ENCODE assay signal across 8 mouse cellular contexts in genomic region chr2:153610426-153611240, GRCm38 (mm10). TPM values are rescaled to one million over a fixed set of nuclear protein-coding genes. Genes with fewer than 3 reads are reported as not detected.
A peak's percentile ranks its signal among the peaks of the same experiment; 100 is the strongest.
DNase-seq lines count a peak whose midpoint lies in the region; ATAC-seq and TF ChIP-seq lines count a peak whose summit lies in the region.

No protein-coding gene starts in this region.

- no peak overlapping the region for H3K4me3 ChIP-seq in heart, embryonic 13.5 days
- peak overlapping the region; percentile 4 to 13; a peak in 1 of 4 replicates for H3K4me3 ChIP-seq in MEL (ENCODE audit: control insufficient read depth in 1 of 2, insufficient read depth in 1 of 2, low read depth in 2 of 2, low read length in 2 of 2)
- H3K4me3 ChIP-seq in embryonic facial prominence, embryonic 14.5 days (ENCODE audit: low read depth, low read length) = no peak overlapping the region
- H3K4me3 ChIP-seq in midbrain, embryonic 15.5 days = no peak overlapping the region

- H3K36me3 ChIP-seq in heart, embryonic 13.5 days = peaks cover 7% of the 10 kb centered on the region
- peaks cover 0 to 29% of the 10 kb centered on the region in 2 experiments; a peak in 2 of 4 replicates for H3K36me3 ChIP-seq in MEL (ENCODE audit: control insufficient read depth in 1 of 2, insufficient read depth in 2 of 2, low read length in 2 of 2)
- H3K36me3 ChIP-seq in embryonic facial prominence, embryonic 14.5 days (ENCODE audit: control insufficient read depth, insufficient read depth, low read length) = no peaks in the 10 kb centered on the region
- no peaks in the 10 kb centered on the region for H3K36me3 ChIP-seq in midbrain, embryonic 15.5 days (replicated peaks)

- peak; percentile 31; the same call in 1 of the 2 replicates for ATAC-seq in heart, embryonic 13.5 days (ENCODE audit: extremely low read depth, insufficient number of reproducible peaks, low FRiP score, low TSS enrichment)
- peak; percentile 20; the same call in 1 of the 2 replicates for ATAC-seq in embryonic facial prominence, embryonic 14.5 days (ENCODE audit: low read depth)
- ATAC-seq in midbrain, embryonic 15.5 days (replicated peaks) = peak; percentile 43

- peak overlapping the region; percentile 83 for H3K27ac ChIP-seq in heart, embryonic 13.5 days (replicated peaks)
- H3K27ac ChIP-seq in MEL (ENCODE audit: control insufficient read depth, low read depth, low read length) = peak overlapping the region; percentile 73
- peak overlapping the region; percentile 83 for H3K27ac ChIP-seq in embryonic facial prominence, embryonic 14.5 days (replicated peaks; ENCODE audit: low read depth, low read length)
- peak overlapping the region; percentile 74 for H3K27ac ChIP-seq in midbrain, embryonic 15.5 days

- TF ChIP-seq RAD21 in MEL (IDR thresholded peaks at IDR 0.05; ENCODE audit: low read depth, low read length) = no peak

- TF ChIP-seq CTCF in MEL (IDR thresholded peaks at IDR 0.05 in 2 of 3, conservative IDR thresholded peaks at IDR 0.05 in 1 of 3; ENCODE audit: control insufficient read depth in 1 of 3, insufficient read depth in 1 of 3, low read depth in 2 of 3, low read length in 3 of 3, poor library complexity in 1 of 3, severe bottlenecking in 1 of 3) = no peak

- H3K4me1 ChIP-seq in heart, embryonic 13.5 days = peaks cover 53% of the 10 kb centered on the region
- peaks cover 19 to 36% of the 10 kb centered on the region in 2 experiments for H3K4me1 ChIP-seq in MEL (ENCODE audit: control insufficient read depth in 1 of 2, insufficient read depth in 2 of 2, low read length in 2 of 2)
- H3K4me1 ChIP-seq in embryonic facial prominence, embryonic 14.5 days (ENCODE audit: control insufficient read depth, insufficient read depth, low read length) = peaks cover 13% of the 10 kb centered on the region
- peaks cover 29% of the 10 kb centered on the region for H3K4me1 ChIP-seq in midbrain, embryonic 15.5 days

- no peaks in the 10 kb centered on the region for H3K79me2 ChIP-seq in MEL (ENCODE audit: control insufficient read depth, insufficient read depth, low read length, poor library complexity)

- H3K27me3 ChIP-seq in heart, embryonic 13.5 days (replicated peaks) = no peaks in the 10 kb centered on the region
- H3K27me3 ChIP-seq in MEL (ENCODE audit: control insufficient read depth in 1 of 2, insufficient read depth in 2 of 2, low read length in 2 of 2) = no peaks in the 10 kb centered on the region
- no peaks in the 10 kb centered on the region for H3K27me3 ChIP-seq in embryonic facial prominence, embryonic 14.5 days (replicated peaks; ENCODE audit: control insufficient read depth, insufficient read depth, low read length)
- no peaks in the 10 kb centered on the region for H3K27me3 ChIP-seq in midbrain, embryonic 15.5 days (replicated peaks)

- TF ChIP-seq EP300 in MEL (IDR thresholded peaks at IDR 0.05; ENCODE audit: low read depth in 1 of 2, low read length in 2 of 2) = peak; percentile 55 to 75

- peak overlapping the region; percentile 16 for H3K4me2 ChIP-seq in heart, embryonic 13.5 days
- peak overlapping the region; percentile 0; the same call in 1 of the 2 replicates for H3K4me2 ChIP-seq in embryonic facial prominence, embryonic 14.5 days (ENCODE audit: low read depth, low read length)
- H3K4me2 ChIP-seq in midbrain, embryonic 15.5 days = no peak overlapping the region

- no peak for DNase-seq in heart, adult 18-20 months
- DNase-seq in MEL (ENCODE audit: low read depth, low spot score) = peak; percentile 81
- peak; percentile 62 for DNase-seq in embryonic facial prominence, embryonic 14.5 days (ENCODE audit: low spot score)
- peak; percentile 57 for DNase-seq in kidney, postnatal 10 days
- DNase-seq in urinary bladder, postnatal 25 days (ENCODE audit: low spot score) = no peak
- no peak for DNase-seq in gastrocnemius, adult 8-10 months (ENCODE audit: low spot score in 2 of 2)

- TF ChIP-seq POLR2A in MEL (IDR thresholded peaks at IDR 0.05; ENCODE audit: control insufficient read depth in 1 of 2, insufficient read depth in 1 of 2, low read depth in 1 of 2, low read length in 2 of 2, poor library complexity in 1 of 2) = peak in 1 of 2 experiments; percentile 35; a peak in 1 of 4 replicates

- WGBS in heart, embryonic 13.5 days = 9% methylated on average over 14 of the region's 14 CpGs
- WGBS in embryonic facial prominence, embryonic 14.5 days = 18% methylated on average over 13 of the region's 14 CpGs
- WGBS in midbrain, embryonic 15.5 days = 13% methylated on average over 14 of the region's 14 CpGs

- H3K9ac ChIP-seq in heart, embryonic 13.5 days = peak overlapping the region; percentile 74
- peak overlapping the region; percentile 69 for H3K9ac ChIP-seq in MEL (ENCODE audit: control insufficient read depth, low read depth, low read length, poor library complexity, severe bottlenecking)
- H3K9ac ChIP-seq in embryonic facial prominence, embryonic 14.5 days (ENCODE audit: low read depth, low read length) = peak overlapping the region; percentile 54
- H3K9ac ChIP-seq in midbrain, embryonic 15.5 days = peak overlapping the region; percentile 10; the same call in 1 of the 2 replicates

- no peaks in the 10 kb centered on the region for H3K9me3 ChIP-seq in heart, embryonic 13.5 days
- H3K9me3 ChIP-seq in MEL (replicated peaks; ENCODE audit: insufficient read depth, low read length) = no peaks in the 10 kb centered on the region
- no peaks in the 10 kb centered on the region for H3K9me3 ChIP-seq in embryonic facial prominence, embryonic 14.5 days (ENCODE audit: control insufficient read depth, low read length)
- no peaks in the 10 kb centered on the region for H3K9me3 ChIP-seq in midbrain, embryonic 15.5 days

TF ChIP-seq in MEL, 35 proteins besides CTCF, POLR2A, EP300 and RAD21:
- TF ChIP-seq NELFE (IDR thresholded peaks at IDR 0.05; ENCODE audit: low read depth, low read length) (peak; percentile 30), JUND (IDR thresholded peaks at IDR 0.05; ENCODE audit: low read depth, low read length) (no peak), USF1 (IDR thresholded peaks at IDR 0.05; ENCODE audit: low read depth, low read length) (no peak), TCF12 (IDR thresholded peaks at IDR 0.05; ENCODE audit: low read depth, low read length) (peak; percentile 77), MXI1 (IDR thresholded peaks at IDR 0.05; ENCODE audit: low read depth, low read length) (0 out of 2 replicates have a peak, but pooled peaks have one; percentile 35), E2F4 (IDR thresholded peaks at IDR 0.05; ENCODE audit: borderline replicate concordance, low read depth, low read length) (no peak), TBP (IDR thresholded peaks at IDR 0.05; ENCODE audit: low read depth, low read length) (peak; percentile 62; the same call in 1 of the 2 replicates), MYC (IDR thresholded peaks at IDR 0.05; ENCODE audit: low read depth, low read length) (0 out of 2 replicates have a peak, but pooled peaks have one; percentile 17), UBTF (IDR thresholded peaks at IDR 0.05; ENCODE audit: borderline replicate concordance, insufficient read depth, low read depth, low read length) (0 out of 2 replicates have a peak, but pooled peaks have one; percentile 80), TAL1 (IDR thresholded peaks at IDR 0.05; ENCODE audit: low read length) (peak; percentile 95), ETS1 (IDR thresholded peaks at IDR 0.05; ENCODE audit: low read depth, low read length) (peak; percentile 55; the same call in 1 of the 2 replicates), ELF1 (IDR thresholded peaks at IDR 0.05; ENCODE audit: low read depth, low read length) (0 out of 2 replicates have a peak, but pooled peaks have one; percentile 3), MAX (IDR thresholded peaks at IDR 0.05; ENCODE audit: low read length) (no peak)

RNA-seq across cellular contexts. Expression of gene Commd7, which starts 21.9 kb away (rescaled TPM):
- polyA plus RNA-seq in heart, embryonic 13.5 days (2015; fragmentation: Nextera tagmentation; extraction: Ambion mirVana) = 55.1 and 63.2 TPM in 2 replicates
- 10 to 100 TPM; 15.3 to 15.8 TPM for total RNA-seq in heart, adult 18-20 months (2021)
- 25.3 and 25.5 TPM in 2 replicates for total RNA-seq in MEL (2012; rRNA removed)
- polyA plus RNA-seq in MEL (2012; ENCODE audit: insufficient read depth in 1 of 2, insufficient read length in 2 of 2, low read depth in 1 of 2, low replicate concordance in 2 of 2, missing spikeins in 1 of 2) = 10 to 100 TPM in 1 of 2 experiments, not detected in 1; 36.1 TPM
- polyA plus RNA-seq in embryonic facial prominence, embryonic 14.5 days (2014; fragmentation: Nextera tagmentation; extraction: Ambion mirVana) = 61.5 and 66.5 TPM in 2 replicates
- polyA plus RNA-seq in midbrain, embryonic 15.5 days (2015; fragmentation: Nextera tagmentation; extraction: Ambion mirVana) = 94.9 and 98.5 TPM in 2 replicates
- 10 to 100 TPM; 10.1 to 11.2 (median 10.2) TPM for total RNA-seq in gastrocnemius, adult 8-10 months (2022)

RNA-seq across cellular contexts. Expression of gene Dnmt3b, which starts 38.6 kb away (rescaled TPM):
- polyA plus RNA-seq in heart, embryonic 13.5 days (2015; fragmentation: Nextera tagmentation; extraction: Ambion mirVana) = 5.0 and 5.3 TPM in 2 replicates
- total RNA-seq in heart, adult 18-20 months (2021) = 1 to 10 TPM in 1 of 2 experiments, under 1 TPM in 1; 0.57 to 1.1 TPM
- 10.1 and 11.6 TPM in 2 replicates for total RNA-seq in MEL (2012; rRNA removed)
- 10 to 100 TPM in 1 of 2 experiments, not detected in 1; 17.5 TPM for polyA plus RNA-seq in MEL (2012; ENCODE audit: insufficient read depth in 1 of 2, insufficient read length in 2 of 2, low read depth in 1 of 2, low replicate concordance in 2 of 2, missing spikeins in 1 of 2)
- polyA plus RNA-seq in embryonic facial prominence, embryonic 14.5 days (2014; fragmentation: Nextera tagmentation; extraction: Ambion mirVana) = 7.0 and 7.6 TPM in 2 replicates
- polyA plus RNA-seq in midbrain, embryonic 15.5 days (2015; fragmentation: Nextera tagmentation; extraction: Ambion mirVana) = 4.3 and 4.4 TPM in 2 replicates
- total RNA-seq in gastrocnemius, adult 8-10 months (2022) = under 1 TPM; 0.29 to 0.90 (median 0.49) TPM

Comparison
In these comparisons a context has a peak if more than half of its experiments do, and no peak if none do; other contexts are left out.
1. H3K4me3 ChIP-seq: peak in MEL (2 of 2); none in heart, embryonic 13.5 days (single experiment), embryonic facial prominence, embryonic 14.5 days (single experiment) and midbrain, embryonic 15.5 days (single experiment).
2. H3K9ac ChIP-seq: peak in every context shown above with its lines; median percentile 74 in heart, embryonic 13.5 days; 69 in MEL; 54 in embryonic facial prominence, embryonic 14.5 days; 10 in midbrain, embryonic 15.5 days.
3. DNase-seq: peak in MEL (single experiment), embryonic facial prominence, embryonic 14.5 days (single experiment) and kidney, postnatal 10 days (single experiment); none in heart, adult 18-20 months (0 of 2), urinary bladder, postnatal 25 days (single experiment) and gastrocnemius, adult 8-10 months (0 of 2).
4. Peak in every context shown above with its lines, with median percentiles within 50 percentile points of each other: ATAC-seq and H3K27ac ChIP-seq.